Mouse (Mus musculus) erythroblast, embryonic 14.5 days (primary cell): ENCODE data around the gene Gm2115.

ENCODE experiments used
- GATA1 ChIP-seq: IDR thresholded peaks from 2 replicates; pipeline ENCODE4 v1.6.1; 2012; ENCODE audit warnings: low read length, inconsistent platforms, mixed read lengths
- TAL1 ChIP-seq: IDR thresholded peaks from 3 replicates; pipeline ENCODE4 v1.6.1; 2012; ENCODE audit warnings: low read length, inconsistent platforms, mixed read lengths

DNA sequence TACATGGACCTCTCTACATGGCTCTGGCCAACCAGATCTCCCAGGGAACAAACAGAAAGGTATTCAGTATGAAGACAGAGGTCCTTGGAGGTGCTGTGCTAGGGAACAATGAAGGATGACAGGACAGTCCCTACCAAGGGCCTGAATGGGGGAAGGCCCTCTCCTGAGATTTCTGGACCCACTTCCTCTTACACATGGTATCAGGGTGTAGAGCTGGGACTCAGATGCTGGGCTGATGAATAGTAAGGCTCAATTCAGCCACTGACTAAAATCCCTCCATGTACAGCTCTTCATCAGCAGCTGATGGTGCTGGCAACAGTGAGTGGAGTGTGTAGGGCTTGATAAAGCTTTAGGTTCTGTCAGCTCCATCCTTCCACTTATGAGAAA lies 66.2 kb downstream of the Gm2115 start:
- TF ChIP-seq GATA1: no peak
- TF ChIP-seq TAL1: no peak
